ENCODE assay signal across 8 mouse cellular contexts in the genomic region with DNA sequence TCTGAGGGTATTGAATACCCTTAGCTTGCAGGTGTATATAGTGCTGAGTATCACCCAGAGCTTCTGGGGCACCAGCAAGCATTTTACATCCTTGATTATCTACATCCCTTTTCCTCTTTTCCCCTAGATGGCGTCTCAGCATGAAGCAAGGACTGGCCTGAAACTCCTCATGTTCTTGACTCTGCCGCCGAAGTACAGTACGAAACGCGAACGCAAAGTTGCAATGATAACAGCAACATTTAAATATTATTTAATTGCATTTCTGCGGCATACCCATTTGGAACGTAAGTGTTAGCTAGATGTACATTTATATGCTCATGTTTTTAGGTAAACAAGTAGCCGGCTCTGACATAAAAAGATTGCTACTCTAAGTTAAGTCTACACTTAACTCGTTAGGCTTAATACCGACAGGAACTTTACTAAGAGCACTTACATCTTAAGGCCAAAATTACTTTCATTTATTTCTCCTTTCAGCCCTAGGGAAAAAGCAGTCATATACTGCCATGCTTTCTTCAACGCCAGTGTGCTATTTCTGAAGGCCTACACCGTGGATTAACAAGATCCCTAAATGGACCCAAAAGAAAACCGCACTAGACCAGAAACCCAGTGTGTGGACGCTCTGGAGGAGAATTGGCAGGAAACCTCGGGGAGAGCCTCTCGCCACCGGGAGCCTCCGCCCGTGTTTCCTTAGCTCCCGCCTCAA. TPM values are rescaled to one million over a fixed set of nuclear protein-coding genes. Genes with fewer than 3 reads are reported as not detected.
DNase-seq lines count a peak whose midpoint lies in the region; ATAC-seq and TF ChIP-seq lines count a peak whose summit lies in the region.

No protein-coding gene starts in this region.

- H3K27ac ChIP-seq in bone marrow, adult 2 months (ENCODE audit: control insufficient read depth, insufficient read depth, low read depth, low read length, poor library complexity) = peak overlapping the region; percentile 50; the same call in 1 of the 2 replicates
- H3K27ac ChIP-seq in embryonic facial prominence, embryonic 14.5 days (replicated peaks; ENCODE audit: low read depth, low read length) = peak overlapping the region; percentile 86
- peak overlapping the region; percentile 65 to 70 for H3K27ac ChIP-seq in heart, embryonic 14.5 days (replicated peaks in 1 of 2; ENCODE audit: control insufficient read depth in 1 of 2, insufficient read depth in 1 of 2, low read depth in 2 of 2, low read length in 2 of 2)
- H3K27ac ChIP-seq in liver, embryonic 13.5 days = peak overlapping the region; percentile 82

- H3K27me3 ChIP-seq in embryonic facial prominence, embryonic 14.5 days (replicated peaks; ENCODE audit: control insufficient read depth, insufficient read depth, low read length) = no peaks in the 10 kb centered on the region
- H3K27me3 ChIP-seq in heart, embryonic 14.5 days (ENCODE audit: control insufficient read depth, insufficient read depth, low read length) = no peaks in the 10 kb centered on the region
- H3K27me3 ChIP-seq in liver, embryonic 13.5 days = 0 out of 2 replicates have a peak, but pooled peaks cover 4% of the 10 kb centered on the region

- H3K9me3 ChIP-seq in embryonic facial prominence, embryonic 14.5 days (ENCODE audit: control insufficient read depth, low read length) = no peaks in the 10 kb centered on the region
- H3K9me3 ChIP-seq in heart, embryonic 14.5 days (ENCODE audit: control insufficient read depth, low read length) = no peaks in the 10 kb centered on the region
- H3K9me3 ChIP-seq in liver, embryonic 13.5 days (replicated peaks) = no peaks in the 10 kb centered on the region

- H3K4me1 ChIP-seq in bone marrow, adult 2 months (ENCODE audit: control insufficient read depth, insufficient read depth, low read length) = peaks cover 2% of the 10 kb centered on the region
- 0 out of 2 replicates have a peak, but pooled peaks cover 7% of the 10 kb centered on the region for H3K4me1 ChIP-seq in embryonic facial prominence, embryonic 14.5 days (ENCODE audit: control insufficient read depth, insufficient read depth, low read length)
- peaks cover 2 to 5% of the 10 kb centered on the region in 2 experiments; a peak in 3 of 4 replicates for H3K4me1 ChIP-seq in heart, embryonic 14.5 days (ENCODE audit: control insufficient read depth in 2 of 2, insufficient read depth in 2 of 2, low read length in 2 of 2)
- H3K4me1 ChIP-seq in liver, embryonic 13.5 days (replicated peaks) = peaks cover 12% of the 10 kb centered on the region

- peak overlapping the region; percentile 91 for H3K9ac ChIP-seq in embryonic facial prominence, embryonic 14.5 days (ENCODE audit: low read depth, low read length)
- peak overlapping the region; percentile 92 for H3K9ac ChIP-seq in heart, embryonic 14.5 days (ENCODE audit: low read length)
- peak overlapping the region; percentile 89 for H3K9ac ChIP-seq in liver, embryonic 13.5 days

- H3K4me3 ChIP-seq in bone marrow, adult 2 months (replicated peaks; ENCODE audit: control insufficient read depth, low read depth, low read length) = peak overlapping the region; percentile 72
- peak overlapping the region; percentile 84 for H3K4me3 ChIP-seq in embryonic facial prominence, embryonic 14.5 days (ENCODE audit: low read depth, low read length)
- H3K4me3 ChIP-seq in heart, embryonic 14.5 days (ENCODE audit: control insufficient read depth in 1 of 2, insufficient read depth in 1 of 2, low read depth in 1 of 2, low read length in 2 of 2) = peak overlapping the region; percentile 90 to 91
- H3K4me3 ChIP-seq in liver, embryonic 13.5 days (replicated peaks) = peak overlapping the region; percentile 91

- under 1% methylated on average over 22 of the region's 22 CpGs for WGBS in bone marrow, adult 2 months
- 1% methylated on average over 21 of the region's 22 CpGs for WGBS in embryonic facial prominence, embryonic 14.5 days
- 1% methylated on average over 22 of the region's 22 CpGs for WGBS in heart, embryonic 14.5 days
- 1% methylated on average over 22 of the region's 22 CpGs for WGBS in liver, embryonic 13.5 days (ENCODE audit: insufficient replicate concordance)

- peak; percentile 31 for ATAC-seq in CD4-positive, CD25-positive, alpha-beta regulatory T cell, adult 4 months
- ATAC-seq in embryonic facial prominence, embryonic 14.5 days (ENCODE audit: low read depth) = peak; percentile 64
- ATAC-seq in heart, embryonic 14.5 days (ENCODE audit: insufficient number of reproducible peaks, insufficient read depth, low FRiP score, low read depth) = no peak
- ATAC-seq in liver, embryonic 13.5 days (ENCODE audit: low read depth) = peak; percentile 38

- no peak for TF ChIP-seq POLR2A in bone marrow, adult 2 months (IDR thresholded peaks at IDR 0.05; ENCODE audit: borderline replicate concordance, control insufficient read depth, low read depth, low read length)

- peak overlapping the region; percentile 82 for H3K4me2 ChIP-seq in embryonic facial prominence, embryonic 14.5 days (ENCODE audit: low read depth, low read length)
- peak overlapping the region; percentile 81 for H3K4me2 ChIP-seq in heart, embryonic 14.5 days (ENCODE audit: low read length)
- peak overlapping the region; percentile 77 for H3K4me2 ChIP-seq in liver, embryonic 13.5 days

- no peaks in the 10 kb centered on the region for H3K36me3 ChIP-seq in embryonic facial prominence, embryonic 14.5 days (ENCODE audit: control insufficient read depth, insufficient read depth, low read length)
- H3K36me3 ChIP-seq in heart, embryonic 14.5 days (ENCODE audit: control insufficient read depth, insufficient read depth, low read length) = no peaks in the 10 kb centered on the region
- H3K36me3 ChIP-seq in liver, embryonic 13.5 days = no peaks in the 10 kb centered on the region

- peak; percentile 28; the same call in 1 of the 2 replicates for TF ChIP-seq CTCF in bone marrow, adult 2 months (IDR thresholded peaks at IDR 0.05; ENCODE audit: control insufficient read depth, insufficient read depth, low read length)

- DNase-seq in embryonic facial prominence, embryonic 14.5 days (ENCODE audit: low spot score) = peak; percentile 76
- DNase-seq in kidney, postnatal 10 days = peak; percentile 42
- peak; percentile 51 for DNase-seq in liver, embryonic 13.5 days
- DNase-seq in neural tube, embryonic 10.5 days (ENCODE audit: extremely low spot score, low spot score) = peak; percentile 24
- peak; percentile 47 for DNase-seq in thymus, postnatal 14 days

RNA-seq across cellular contexts. Expression of a gene that starts 0.4 kb away (rescaled TPM):
- 10 to 100 TPM; 40.5 to 51.1 TPM for polyA plus RNA-seq in CD4-positive, CD25-positive, alpha-beta regulatory T cell, adult 4 months (2017; shearing (Covaris generic))
- 11.3 and 13.6 TPM in 2 replicates for polyA plus RNA-seq in bone marrow, adult 2 months (2011; ENCODE audit: insufficient read depth, insufficient read length, low replicate concordance, missing spikeins)
- polyA plus RNA-seq in embryonic facial prominence, embryonic 14.5 days (2014; fragmentation: Nextera tagmentation; extraction: Ambion mirVana) = 42.1 and 42.7 TPM in 2 replicates
- 24.2 and 29.5 TPM in 2 replicates for polyA plus RNA-seq in heart, embryonic 14.5 days (2014; fragmentation: Nextera tagmentation; extraction: Ambion mirVana)
- polyA plus RNA-seq in liver, embryonic 13.5 days (2015; fragmentation: Nextera tagmentation; extraction: Ambion mirVana) = 23.2 and 32.1 TPM in 2 replicates

RNA-seq across cellular contexts. Expression of a gene that starts 39.9 kb away (rescaled TPM):
- polyA plus RNA-seq in CD4-positive, CD25-positive, alpha-beta regulatory T cell, adult 4 months (2017; shearing (Covaris generic)) = 10 to 100 TPM; 15.8 to 19.4 TPM
- polyA plus RNA-seq in bone marrow, adult 2 months (2011; ENCODE audit: insufficient read depth, insufficient read length, low replicate concordance, missing spikeins) = 8.5 and 13.2 TPM in 2 replicates
- 10.5 and 11.5 TPM in 2 replicates for polyA plus RNA-seq in embryonic facial prominence, embryonic 14.5 days (2014; fragmentation: Nextera tagmentation; extraction: Ambion mirVana)
- polyA plus RNA-seq in heart, embryonic 14.5 days (2014; fragmentation: Nextera tagmentation; extraction: Ambion mirVana) = 6.9 and 11.2 TPM in 2 replicates
- 13.6 and 18.7 TPM in 2 replicates for polyA plus RNA-seq in liver, embryonic 13.5 days (2015; fragmentation: Nextera tagmentation; extraction: Ambion mirVana)

RNA-seq across cellular contexts. Expression of a gene that starts 39.9 kb away (rescaled TPM):
- 10 to 100 TPM; 21.9 to 27.0 TPM for polyA plus RNA-seq in CD4-positive, CD25-positive, alpha-beta regulatory T cell, adult 4 months (2017; shearing (Covaris generic))
- 6.3 and 12.4 TPM in 2 replicates for polyA plus RNA-seq in bone marrow, adult 2 months (2011; ENCODE audit: insufficient read depth, insufficient read length, low replicate concordance, missing spikeins)
- 8.9 and 10.3 TPM in 2 replicates for polyA plus RNA-seq in embryonic facial prominence, embryonic 14.5 days (2014; fragmentation: Nextera tagmentation; extraction: Ambion mirVana)
- polyA plus RNA-seq in heart, embryonic 14.5 days (2014; fragmentation: Nextera tagmentation; extraction: Ambion mirVana) = 18.5 and 19.1 TPM in 2 replicates
- 17.5 and 20.9 TPM in 2 replicates for polyA plus RNA-seq in liver, embryonic 13.5 days (2015; fragmentation: Nextera tagmentation; extraction: Ambion mirVana)

RNA-seq across cellular contexts. Expression of a gene that starts 41.3 kb away (rescaled TPM):
- under 1 TPM in 1 of 2 experiments, not detected in 1; 0.26 TPM for polyA plus RNA-seq in CD4-positive, CD25-positive, alpha-beta regulatory T cell, adult 4 months (2017; shearing (Covaris generic))
- not detected in 2 replicates for polyA plus RNA-seq in bone marrow, adult 2 months (2011; ENCODE audit: insufficient read depth, insufficient read length, low replicate concordance, missing spikeins)
- polyA plus RNA-seq in embryonic facial prominence, embryonic 14.5 days (2014; fragmentation: Nextera tagmentation; extraction: Ambion mirVana) = not detected in 2 replicates
- not detected in 2 replicates for polyA plus RNA-seq in heart, embryonic 14.5 days (2014; fragmentation: Nextera tagmentation; extraction: Ambion mirVana)
- polyA plus RNA-seq in liver, embryonic 13.5 days (2015; fragmentation: Nextera tagmentation; extraction: Ambion mirVana) = not detected in 2 replicates

Comparison
In these comparisons a context has a peak if more than half of its experiments do, and no peak if none do; other contexts are left out.
1. DNase-seq: peak in every context shown above with its lines; median percentile 76 in embryonic facial prominence, embryonic 14.5 days; 51 in liver, embryonic 13.5 days; 47 in thymus, postnatal 14 days; 42 in kidney, postnatal 10 days; 24 in neural tube, embryonic 10.5 days.